Mouse (Mus musculus): ENCODE measurements around the gene Spata46. TPM values are rescaled to one million over a fixed set of nuclear protein-coding genes. Genes with fewer than 3 reads are reported as not detected.

The Spata46 gene
- total and polyA plus RNA-seq, 3 experiments, result 0.13 TPM; not detected in 2

GRCm38 (mm10) chr1:170273252-170273651 is 35.4 kb upstream of the Spata46 start:
- Histone ChIP-seq H3K4me1 (ENCODE audit: control insufficient read depth in 1 of 2, insufficient read depth in 2 of 2, low read length in 2 of 2) (no peaks in the 10 kb centered on the region), H3K4me3 (ENCODE audit: control insufficient read depth in 1 of 2, insufficient read depth in 1 of 2, low read depth in 2 of 2, low read length in 2 of 2) (no peak overlapping the region), H3K27me3 (ENCODE audit: control insufficient read depth in 1 of 2, insufficient read depth in 2 of 2, low read length in 2 of 2) (no peaks in the 10 kb centered on the region), H3K79me2 (ENCODE audit: control insufficient read depth, insufficient read depth, low read length, poor library complexity) (no peaks in the 10 kb centered on the region), H3K36me3 (ENCODE audit: control insufficient read depth in 1 of 2, insufficient read depth in 2 of 2, low read length in 2 of 2) (no peaks in the 10 kb centered on the region), H3K27ac (ENCODE audit: control insufficient read depth, low read depth, low read length) (no peak overlapping the region), H3K9ac (ENCODE audit: control insufficient read depth, low read depth, low read length, poor library complexity, severe bottlenecking) (no peak overlapping the region), H3K9me3 (replicated peaks; ENCODE audit: insufficient read depth, low read length) (no peaks in the 10 kb centered on the region)
- TF ChIP-seq UBTF (IDR thresholded peaks at IDR 0.05; ENCODE audit: borderline replicate concordance, insufficient read depth, low read depth, low read length) (no peak), USF1 (IDR thresholded peaks at IDR 0.05; ENCODE audit: low read depth, low read length) (no peak), ETS1 (IDR thresholded peaks at IDR 0.05; ENCODE audit: low read depth, low read length) (no peak), NELFE (IDR thresholded peaks at IDR 0.05; ENCODE audit: low read depth, low read length) (no peak), HCFC1 (IDR thresholded peaks at IDR 0.05; ENCODE audit: low read depth, low read length) (no peak), POLR2AphosphoS2 (IDR thresholded peaks at IDR 0.05; ENCODE audit: low read length) (no peak), USF2 (IDR thresholded peaks at IDR 0.05; ENCODE audit: borderline replicate concordance in 1 of 2, insufficient read depth in 1 of 2, low read depth in 1 of 2, low read length in 2 of 2) (no peak), RAD21 (IDR thresholded peaks at IDR 0.05; ENCODE audit: low read depth, low read length) (no peak), E2F4 (IDR thresholded peaks at IDR 0.05; ENCODE audit: borderline replicate concordance, low read depth, low read length) (no peak), BHLHE40 (IDR thresholded peaks at IDR 0.05; ENCODE audit: borderline replicate concordance, low read depth, low read length) (no peak), MXI1 (IDR thresholded peaks at IDR 0.05; ENCODE audit: low read depth, low read length) (no peak), ZMIZ1 (IDR thresholded peaks at IDR 0.05; ENCODE audit: low read depth, low read length) (no peak), ELF1 (IDR thresholded peaks at IDR 0.05; ENCODE audit: low read depth, low read length) (no peak), TCF12 (IDR thresholded peaks at IDR 0.05; ENCODE audit: low read depth, low read length) (no peak)
- DNase-seq (ENCODE audit: low read depth, low spot score), result no peak

- Histone ChIP-seq H3K36me3 (ENCODE audit: control insufficient read depth in 1 of 2, insufficient read depth in 2 of 2, low read length in 2 of 2) (no peaks in the 10 kb centered on the region), H3K27ac (ENCODE audit: control insufficient read depth, low read depth, low read length) (no peak within 1 kb of the TSS), H3K27me3 (ENCODE audit: control insufficient read depth in 1 of 2, insufficient read depth in 2 of 2, low read length in 2 of 2) (no peaks in the 10 kb centered on the region), H3K79me2 (ENCODE audit: control insufficient read depth, insufficient read depth, low read length, poor library complexity) (no peaks in the 10 kb centered on the region), H3K9ac (ENCODE audit: control insufficient read depth, low read depth, low read length, poor library complexity, severe bottlenecking) (no peak within 1 kb of the TSS), H3K4me1 (ENCODE audit: control insufficient read depth in 1 of 2, insufficient read depth in 2 of 2, low read length in 2 of 2) (no peaks in the 10 kb centered on the region), H3K9me3 (replicated peaks; ENCODE audit: insufficient read depth, low read length) (no peaks in the 10 kb centered on the region), H3K4me3 (ENCODE audit: control insufficient read depth in 1 of 2, insufficient read depth in 1 of 2, low read depth in 2 of 2, low read length in 2 of 2) (no peak within 1 kb of the TSS)
- TF ChIP-seq MAFK (IDR thresholded peaks at IDR 0.05; ENCODE audit: borderline replicate concordance, low read depth, low read length), result no peak
- no peak for TF ChIP-seq CTCF (IDR thresholded peaks at IDR 0.05 in 2 of 3, conservative IDR thresholded peaks at IDR 0.05 in 1 of 3; ENCODE audit: control insufficient read depth in 1 of 3, insufficient read depth in 1 of 3, low read depth in 2 of 3, low read length in 3 of 3, poor library complexity in 1 of 3, severe bottlenecking in 1 of 3)
- TF ChIP-seq EP300 (IDR thresholded peaks at IDR 0.05; ENCODE audit: low read depth in 1 of 2, low read length in 2 of 2), result no peak
- TF ChIP-seq NRF1 (IDR thresholded peaks at IDR 0.05; ENCODE audit: insufficient read depth, low read depth, low read length, poor library complexity, severe bottlenecking), result no peak
- TF ChIP-seq USF2 (IDR thresholded peaks at IDR 0.05; ENCODE audit: borderline replicate concordance in 1 of 2, insufficient read depth in 1 of 2, low read depth in 1 of 2, low read length in 2 of 2), result no peak
- TF ChIP-seq ELF1 (IDR thresholded peaks at IDR 0.05; ENCODE audit: low read depth, low read length), result no peak
- TF ChIP-seq SMC3 (IDR thresholded peaks at IDR 0.05; ENCODE audit: low read depth, low read length), result no peak
- DNase-seq (ENCODE audit: low read depth, low spot score), result no peak
Measured at GRCm38 (mm10) chr1:170277016-170277415, 31.6 kb upstream of the Spata46 start, which contains the start of gene Sh2d1b1. Gene Sh2d1b1 (plus strand): TSS chr1:170277320.

All from MEL (cell line).